Mouse (Mus musculus) midbrain, embryonic 13.5 days (tissue): Measurements from ENCODE around the gene Endod1. TPM values are rescaled to one million over a fixed set of nuclear protein-coding genes. Genes with fewer than 3 reads are reported as not detected.

ENCODE experiments used
- ATAC-seq: fragments of 200-750 bp; cut with Nextera tagmentation; 2 replicates; pipeline ENCODE4 v1.8.0; 2017; ENCODE audit warnings: mild to moderate bottlenecking, moderate TSS enrichment, moderate library complexity
- H3K27ac ChIP-seq: fragments of 300-500 bp; sonication (generic); 2 replicates; pipeline ENCODE4 v1.5.1; 2015; ENCODE audit warnings: inconsistent platforms, mild to moderate bottlenecking, moderate library complexity
- H3K27me3 ChIP-seq: fragments of 300-500 bp; sonication (generic); 2 replicates; pipeline ENCODE4 v1.6.1; 2015; ENCODE audit warnings: mild to moderate bottlenecking, inconsistent platforms
- H3K36me3 ChIP-seq: fragments of 300-500 bp; sonication (generic); 2 replicates; pipeline ENCODE4 v1.6.1; 2015; ENCODE audit warnings: mild to moderate bottlenecking, inconsistent platforms
- H3K4me1 ChIP-seq: fragments of 300-500 bp; sonication (generic); replicated peaks from 2 replicates; pipeline ENCODE4 v1.6.1; 2015; ENCODE audit warnings: inconsistent platforms
- H3K4me2 ChIP-seq: fragments of 300-500 bp; sonication (generic); replicated peaks from 2 replicates; pipeline ENCODE4 v1.6.1; 2015; ENCODE audit warnings: moderate library complexity, mild to moderate bottlenecking, inconsistent platforms
- H3K4me3 ChIP-seq: fragments of 300-500 bp; sonication (generic); replicated peaks from 2 replicates; pipeline ENCODE4 v1.5.1; 2015; ENCODE audit warnings: mild to moderate bottlenecking, inconsistent platforms
- H3K9ac ChIP-seq: fragments of 300-500 bp; sonication (generic); replicated peaks from 2 replicates; pipeline ENCODE4 v1.6.1; 2015; ENCODE audit warnings: mild to moderate bottlenecking, inconsistent platforms
- H3K9me3 ChIP-seq: fragments of 300-500 bp; sonication (generic); 2 replicates; pipeline ENCODE4 v1.6.1; 2016; ENCODE audit warnings: mild to moderate bottlenecking, inconsistent platforms
- WGBS: fragments of 180-500 bp; shearing (Covaris S2); methylation state at CpG from one replicate; pipeline ENCODE4 v1.1.7; 2015; 5-methylcytosine and 5-hydroxymethylcytosine counted together
- polyA plus RNA-seq: library from polyadenylated mRNA; unstranded; fragments of >200 nt; fragmentation: Nextera tagmentation; extraction: Ambion mirVana; gene quantifications from 2 replicates; pipeline ENCODE4 v1.2.1, GENCODE M21; 2015

Endod1 gene
- polyA plus RNA-seq, 1 experiment from 2014 or later = 9.0 TPM

- no peak for ATAC-seq
These were observed 3.2 kb downstream of the Endod1 start for GRCm38 (mm10) chr9:14378151-14378550.

GRCm38 (mm10) chr9:14376149-14376548, 5.2 kb downstream of the Endod1 start:
- 89% methylated on average over 4 of the region's 4 CpGs for WGBS
- H3K36me3 ChIP-seq = no peaks in the 10 kb centered on the region
- no peaks in the 10 kb centered on the region for H3K9me3 ChIP-seq
- peaks cover 11% of the 10 kb centered on the region for H3K4me1 ChIP-seq
- ATAC-seq = no peak
- peaks cover 11% of the 10 kb centered on the region; the same call in 1 of the 2 replicates for H3K27me3 ChIP-seq
- H3K4me3 ChIP-seq = no peak overlapping the region
- H3K4me2 ChIP-seq = no peak overlapping the region
- H3K9ac ChIP-seq = no peak overlapping the region
- H3K27ac ChIP-seq = no peak overlapping the region

More at GRCm38 (mm10) chr9:14378151-14378550, 3.2 kb downstream of the Endod1 start:
- no peak overlapping the region for H3K27ac ChIP-seq
- H3K4me2 ChIP-seq = no peak overlapping the region
- H3K9ac ChIP-seq = no peak overlapping the region
- no peaks in the 10 kb centered on the region for H3K36me3 ChIP-seq
- 98% methylated on average over 2 of the region's 2 CpGs for WGBS
- H3K9me3 ChIP-seq = no peaks in the 10 kb centered on the region
- peaks cover 17% of the 10 kb centered on the region for H3K4me1 ChIP-seq
- peaks cover 11% of the 10 kb centered on the region; the same call in 1 of the 2 replicates for H3K27me3 ChIP-seq
- no peak overlapping the region for H3K4me3 ChIP-seq

- peaks cover 4% of the 10 kb centered on the region; the same call in 1 of the 2 replicates for H3K36me3 ChIP-seq
- ATAC-seq = no peak
- no peak overlapping the region for H3K27ac ChIP-seq
- H3K4me3 ChIP-seq = no peak overlapping the region
- no peaks in the 10 kb centered on the region for H3K27me3 ChIP-seq
- no peaks in the 10 kb centered on the region; the same call in 1 of the 2 replicates for H3K9me3 ChIP-seq
- no peaks in the 10 kb centered on the region for H3K4me1 ChIP-seq
- no peak overlapping the region for H3K4me2 ChIP-seq
- no peak overlapping the region for H3K9ac ChIP-seq
These were observed 8.9 kb downstream of the Endod1 start for GRCm38 (mm10) chr9:14372440-14372839.

- Histone ChIP-seq H3K4me1 (no peaks in the 10 kb centered on the region; the same call in 1 of the 2 replicates), H3K27ac (no peak overlapping the region), H3K4me2 (no peak overlapping the region), H3K36me3 (peaks cover 4% of the 10 kb centered on the region; the same call in 1 of the 2 replicates), H3K9me3 (no peaks in the 10 kb centered on the region; the same call in 1 of the 2 replicates), H3K27me3 (no peaks in the 10 kb centered on the region), H3K4me3 (no peak overlapping the region), H3K9ac (no peak overlapping the region)
- no peak for ATAC-seq
These were observed 12.0 kb downstream of the Endod1 start for GRCm38 (mm10) chr9:14369271-14369670.

- WGBS = 95% methylated on average over 4 of the region's 4 CpGs
These were observed 13.5 kb downstream of the Endod1 start for GRCm38 (mm10) chr9:14367850-14368249.

GRCm38 (mm10) chr9:14365481-14366125, 15.7 kb downstream of the Endod1 start:
- H3K4me2 ChIP-seq = no peak overlapping the region
- no peaks in the 10 kb centered on the region; the same call in 1 of the 2 replicates for H3K4me1 ChIP-seq
- no peak overlapping the region for H3K27ac ChIP-seq
- H3K27me3 ChIP-seq = no peaks in the 10 kb centered on the region
- 65% methylated on average over 4 of the region's 4 CpGs for WGBS
- peaks cover 4% of the 10 kb centered on the region; the same call in 1 of the 2 replicates for H3K36me3 ChIP-seq
- no peaks in the 10 kb centered on the region; the same call in 1 of the 2 replicates for H3K9me3 ChIP-seq
- H3K9ac ChIP-seq = no peak overlapping the region
- no peak for ATAC-seq
- H3K4me3 ChIP-seq = no peak overlapping the region

More at GRCm38 (mm10) chr9:14367850-14368249, 13.5 kb downstream of the Endod1 start:
- Histone ChIP-seq H3K9ac (no peak overlapping the region), H3K27me3 (no peaks in the 10 kb centered on the region), H3K4me2 (no peak overlapping the region), H3K9me3 (no peaks in the 10 kb centered on the region; the same call in 1 of the 2 replicates), H3K4me1 (no peaks in the 10 kb centered on the region; the same call in 1 of the 2 replicates), H3K36me3 (peaks cover 4% of the 10 kb centered on the region; the same call in 1 of the 2 replicates), H3K27ac (no peak overlapping the region), H3K4me3 (no peak overlapping the region)
- ATAC-seq = no peak

- ATAC-seq = no peak
- no peak overlapping the region for H3K4me2 ChIP-seq
- H3K27me3 ChIP-seq = no peaks in the 10 kb centered on the region
- no peak overlapping the region for H3K27ac ChIP-seq
- WGBS = 95% methylated on average over 9 of the region's 9 CpGs
- no peak overlapping the region for H3K4me3 ChIP-seq
- peaks cover 4% of the 10 kb centered on the region; the same call in 1 of the 2 replicates for H3K36me3 ChIP-seq
- no peaks in the 10 kb centered on the region; the same call in 1 of the 2 replicates for H3K4me1 ChIP-seq
- no peak overlapping the region for H3K9ac ChIP-seq
- H3K9me3 ChIP-seq = no peaks in the 10 kb centered on the region; the same call in 1 of the 2 replicates
These were observed 16.6 kb downstream of the Endod1 start for GRCm38 (mm10) chr9:14364719-14365118.

GRCm38 (mm10) chr9:14363540-14363939, 17.8 kb downstream of the Endod1 start:
- no peak overlapping the region for H3K9ac ChIP-seq
- H3K27me3 ChIP-seq = no peaks in the 10 kb centered on the region
- 80% methylated on average over 6 of the region's 6 CpGs for WGBS
- no peak overlapping the region for H3K4me3 ChIP-seq
- H3K36me3 ChIP-seq = no peaks in the 10 kb centered on the region
- no peak overlapping the region for H3K27ac ChIP-seq
- H3K9me3 ChIP-seq = no peaks in the 10 kb centered on the region
- ATAC-seq = no peak
- no peak overlapping the region for H3K4me2 ChIP-seq
- H3K4me1 ChIP-seq = no peaks in the 10 kb centered on the region; the same call in 1 of the 2 replicates

- no peaks in the 10 kb centered on the region for H3K27me3 ChIP-seq
- no peak overlapping the region for H3K9ac ChIP-seq
- ATAC-seq = no peak
- no peak overlapping the region for H3K27ac ChIP-seq
- WGBS = 90% methylated on average over 8 of the region's 8 CpGs
- no peak overlapping the region for H3K4me2 ChIP-seq
- no peak overlapping the region for H3K4me3 ChIP-seq
- peaks cover 3% of the 10 kb centered on the region; the same call in 1 of the 2 replicates for H3K36me3 ChIP-seq
- no peaks in the 10 kb centered on the region; the same call in 1 of the 2 replicates for H3K4me1 ChIP-seq
- H3K9me3 ChIP-seq = no peaks in the 10 kb centered on the region
These were observed 19.1 kb downstream of the Endod1 start for GRCm38 (mm10) chr9:14362068-14362768.

- WGBS = 86% methylated on average over 4 of the region's 4 CpGs
These were observed 24.3 kb downstream of the Endod1 start for GRCm38 (mm10) chr9:14357033-14357432.

GRCm38 (mm10) chr9:14354852-14355251, 26.5 kb downstream of the Endod1 start:
- H3K9me3 ChIP-seq = no peaks in the 10 kb centered on the region
- H3K9ac ChIP-seq = no peak overlapping the region
- H3K4me1 ChIP-seq = peaks cover 4% of the 10 kb centered on the region; the same call in 1 of the 2 replicates
- 71% methylated on average over 6 of the region's 6 CpGs for WGBS
- H3K27me3 ChIP-seq = no peaks in the 10 kb centered on the region
- no peak for ATAC-seq
- no peak overlapping the region for H3K27ac ChIP-seq
- H3K4me2 ChIP-seq = no peak overlapping the region
- H3K4me3 ChIP-seq = no peak overlapping the region
- peaks cover 9% of the 10 kb centered on the region for H3K36me3 ChIP-seq

More at GRCm38 (mm10) chr9:14357033-14357432, 24.3 kb downstream of the Endod1 start:
- no peaks in the 10 kb centered on the region for H3K27me3 ChIP-seq
- H3K36me3 ChIP-seq = peaks cover 9% of the 10 kb centered on the region
- peaks cover 4% of the 10 kb centered on the region; the same call in 1 of the 2 replicates for H3K4me1 ChIP-seq
- ATAC-seq = no peak
- H3K27ac ChIP-seq = no peak overlapping the region
- no peak overlapping the region for H3K9ac ChIP-seq
- no peak overlapping the region for H3K4me3 ChIP-seq
- H3K9me3 ChIP-seq = no peaks in the 10 kb centered on the region
- no peak overlapping the region for H3K4me2 ChIP-seq

GRCm38 (mm10) chr9:14352337-14352736, 29.0 kb downstream of the Endod1 start:
- WGBS = 80% methylated on average over 1 of the region's 1 CpGs
- H3K4me1 ChIP-seq = peaks cover 4% of the 10 kb centered on the region; the same call in 1 of the 2 replicates
- H3K9ac ChIP-seq = no peak overlapping the region
- no peak overlapping the region for H3K4me2 ChIP-seq
- H3K27ac ChIP-seq = no peak overlapping the region
- no peaks in the 10 kb centered on the region for H3K9me3 ChIP-seq
- H3K4me3 ChIP-seq = no peak overlapping the region
- peaks cover 7% of the 10 kb centered on the region for H3K36me3 ChIP-seq
- no peak for ATAC-seq
- no peaks in the 10 kb centered on the region for H3K27me3 ChIP-seq
